Mouse (Mus musculus): Measurements from ENCODE around the gene Golim4. TPM values are rescaled to one million over a fixed set of nuclear protein-coding genes. Genes with fewer than 3 reads are reported as not detected.
A peak's percentile ranks its signal among the peaks of the same experiment; 100 is the strongest.
"Not testable (repeated sequence)": the region's sequence is repeated elsewhere in the genome, so short reads cannot be mapped to it uniquely, and the experiment has no call there.

Golim4 gene
- polyA plus RNA-seq (2014; fragmentation: Nextera tagmentation; extraction: Ambion mirVana): 39.3 TPM in 2 replicates

- 1% methylated on average over 53 of the region's 53 CpGs for WGBS
- H3K4me3 ChIP-seq (ENCODE audit: low read depth, low read length): peak within 1 kb of the TSS; percentile 71
- DNase-seq (ENCODE audit: low spot score) (peak; percentile 92), ATAC-seq (ENCODE audit: insufficient number of reproducible peaks, low FRiP score, low TSS enrichment, low read depth) (peak; percentile 99)
- peaks cover 7% of the 10 kb centered on the region; the same call in 1 of the 2 replicates for H3K4me1 ChIP-seq (ENCODE audit: control insufficient read depth, insufficient read depth, low read length)
- H3K4me2 ChIP-seq (ENCODE audit: low read depth, severe bottlenecking): peak within 1 kb of the TSS; percentile 79
- H3K27me3 ChIP-seq (ENCODE audit: control insufficient read depth, insufficient read depth, low read length): no peaks in the 10 kb centered on the region
- H3K9me3 ChIP-seq (ENCODE audit: control insufficient read depth, low read length): no peaks in the 10 kb centered on the region
- no peaks in the 10 kb centered on the region for H3K36me3 ChIP-seq (ENCODE audit: control insufficient read depth, insufficient read depth, low read length)
- H3K9ac ChIP-seq (ENCODE audit: low read length): peak within 1 kb of the TSS; percentile 80
- H3K27ac ChIP-seq (replicated peaks; ENCODE audit: low read depth, low read length): peak within 1 kb of the TSS; percentile 70
These were observed at the start of gene Golim4 for GRCm38 (mm10) chr3:75956551-75957302. TSS of gene Golim4 (minus strand) at chr3:75956949.

GRCm38 (mm10) chr3:76005621-76006020 lies 48.9 kb upstream of the Golim4 start:
- H3K9ac ChIP-seq (ENCODE audit: low read length): no peak overlapping the region
- no peaks in the 10 kb centered on the region for H3K4me1 ChIP-seq (ENCODE audit: control insufficient read depth, insufficient read depth, low read length)
- H3K4me3 ChIP-seq (ENCODE audit: low read depth, low read length): no peak overlapping the region
- ATAC-seq (ENCODE audit: insufficient number of reproducible peaks, low FRiP score, low TSS enrichment, low read depth) (no peak), DNase-seq (ENCODE audit: low spot score) (no peak)
- H3K27me3 ChIP-seq (ENCODE audit: control insufficient read depth, insufficient read depth, low read length): no peaks in the 10 kb centered on the region
- 86% methylated on average over 5 of the region's 5 CpGs for WGBS
- no peaks in the 10 kb centered on the region for H3K9me3 ChIP-seq (ENCODE audit: control insufficient read depth, low read length)
- H3K4me2 ChIP-seq (ENCODE audit: low read depth, severe bottlenecking): no peak overlapping the region
- no peaks in the 10 kb centered on the region for H3K36me3 ChIP-seq (ENCODE audit: control insufficient read depth, insufficient read depth, low read length)
- no peak overlapping the region for H3K27ac ChIP-seq (replicated peaks; ENCODE audit: low read depth, low read length)

- Histone ChIP-seq H3K4me1 (ENCODE audit: control insufficient read depth, insufficient read depth, low read length) (no peaks in the 10 kb centered on the region), H3K9ac (ENCODE audit: low read length) (no peak overlapping the region), H3K4me3 (ENCODE audit: low read depth, low read length) (no peak overlapping the region), H3K4me2 (ENCODE audit: low read depth, severe bottlenecking) (no peak overlapping the region), H3K36me3 (ENCODE audit: control insufficient read depth, insufficient read depth, low read length) (no peaks in the 10 kb centered on the region), H3K27ac (replicated peaks; ENCODE audit: low read depth, low read length) (no peak overlapping the region), H3K9me3 (ENCODE audit: control insufficient read depth, low read length) (no peaks in the 10 kb centered on the region), H3K27me3 (ENCODE audit: control insufficient read depth, insufficient read depth, low read length) (no peaks in the 10 kb centered on the region)
- WGBS: 54% methylated on average over 4 of the region's 4 CpGs
- no peak for ATAC-seq (ENCODE audit: insufficient number of reproducible peaks, low FRiP score, low TSS enrichment, low read depth)
- no peak for DNase-seq (ENCODE audit: low spot score)
These were observed 44.4 kb upstream of the Golim4 start for GRCm38 (mm10) chr3:76001156-76001555.

- Histone ChIP-seq H3K4me1 (ENCODE audit: control insufficient read depth, insufficient read depth, low read length) (no peaks in the 10 kb centered on the region), H3K4me3 (ENCODE audit: low read depth, low read length) (no peak overlapping the region), H3K36me3 (ENCODE audit: control insufficient read depth, insufficient read depth, low read length) (no peaks in the 10 kb centered on the region), H3K4me2 (ENCODE audit: low read depth, severe bottlenecking) (no peak overlapping the region), H3K9me3 (ENCODE audit: control insufficient read depth, low read length) (no peaks in the 10 kb centered on the region), H3K27me3 (ENCODE audit: control insufficient read depth, insufficient read depth, low read length) (no peaks in the 10 kb centered on the region), H3K27ac (replicated peaks; ENCODE audit: low read depth, low read length) (no peak overlapping the region), H3K9ac (ENCODE audit: low read length) (no peak overlapping the region)
- ATAC-seq (ENCODE audit: insufficient number of reproducible peaks, low FRiP score, low TSS enrichment, low read depth) (no peak), DNase-seq (ENCODE audit: low spot score) (no peak)
- WGBS: 49% methylated on average over 2 of the region's 2 CpGs
These were observed 43.7 kb upstream of the Golim4 start for GRCm38 (mm10) chr3:76000481-76000880.

- not testable (repeated sequence) for H3K4me3 ChIP-seq (ENCODE audit: low read depth, low read length); DNase-seq (ENCODE audit: low spot score); ATAC-seq (ENCODE audit: insufficient number of reproducible peaks, low FRiP score, low TSS enrichment, low read depth); H3K4me2 ChIP-seq (ENCODE audit: low read depth, severe bottlenecking); H3K36me3 ChIP-seq (ENCODE audit: control insufficient read depth, insufficient read depth, low read length); H3K27ac ChIP-seq (replicated peaks; ENCODE audit: low read depth, low read length); H3K9me3 ChIP-seq (ENCODE audit: control insufficient read depth, low read length); H3K4me1 ChIP-seq (ENCODE audit: control insufficient read depth, insufficient read depth, low read length); H3K9ac ChIP-seq (ENCODE audit: low read length); H3K27me3 ChIP-seq (ENCODE audit: control insufficient read depth, insufficient read depth, low read length)
- WGBS: 84% methylated on average over 2 of the region's 2 CpGs
These were observed 24.4 kb upstream of the Golim4 start for GRCm38 (mm10) chr3:75981031-75981750.

- ATAC-seq (ENCODE audit: insufficient number of reproducible peaks, low FRiP score, low TSS enrichment, low read depth); H3K9me3 ChIP-seq (ENCODE audit: control insufficient read depth, low read length); H3K4me2 ChIP-seq (ENCODE audit: low read depth, severe bottlenecking); H3K4me3 ChIP-seq (ENCODE audit: low read depth, low read length); H3K4me1 ChIP-seq (ENCODE audit: control insufficient read depth, insufficient read depth, low read length); H3K9ac ChIP-seq (ENCODE audit: low read length); H3K27ac ChIP-seq (replicated peaks; ENCODE audit: low read depth, low read length); DNase-seq (ENCODE audit: low spot score); H3K27me3 ChIP-seq (ENCODE audit: control insufficient read depth, insufficient read depth, low read length); H3K36me3 ChIP-seq (ENCODE audit: control insufficient read depth, insufficient read depth, low read length): not testable (repeated sequence)
- 87% methylated on average over 2 of the region's 2 CpGs for WGBS
These were observed 6.3 kb upstream of the Golim4 start for GRCm38 (mm10) chr3:75962784-75963772.

- Histone ChIP-seq H3K27ac (replicated peaks; ENCODE audit: low read depth, low read length) (peak overlapping the region; percentile 70), H3K9me3 (ENCODE audit: control insufficient read depth, low read length) (no peaks in the 10 kb centered on the region), H3K4me2 (ENCODE audit: low read depth, severe bottlenecking) (peak overlapping the region; percentile 79), H3K27me3 (ENCODE audit: control insufficient read depth, insufficient read depth, low read length) (no peaks in the 10 kb centered on the region), H3K9ac (ENCODE audit: low read length) (peak overlapping the region; percentile 80), H3K4me1 (ENCODE audit: control insufficient read depth, insufficient read depth, low read length) (peaks cover 7% of the 10 kb centered on the region; the same call in 1 of the 2 replicates), H3K4me3 (ENCODE audit: low read depth, low read length) (peak overlapping the region; percentile 71), H3K36me3 (ENCODE audit: control insufficient read depth, insufficient read depth, low read length) (no peaks in the 10 kb centered on the region)
- DNase-seq (ENCODE audit: low spot score): peak; percentile 69
- WGBS: 4% methylated on average over 43 of the region's 47 CpGs
- peak; percentile 15; the same call in 1 of the 2 replicates for ATAC-seq (ENCODE audit: insufficient number of reproducible peaks, low FRiP score, low TSS enrichment, low read depth)
These were observed 873 bp downstream of the Golim4 start for GRCm38 (mm10) chr3:75955661-75956491.
